Mouse (Mus musculus): Measurements from ENCODE around the gene Sdccag8.
"Not testable (repeated sequence)": the region's sequence is repeated elsewhere in the genome, so short reads cannot be mapped to it uniquely, and the experiment has no call there.

Sdccag8 gene

DNA sequence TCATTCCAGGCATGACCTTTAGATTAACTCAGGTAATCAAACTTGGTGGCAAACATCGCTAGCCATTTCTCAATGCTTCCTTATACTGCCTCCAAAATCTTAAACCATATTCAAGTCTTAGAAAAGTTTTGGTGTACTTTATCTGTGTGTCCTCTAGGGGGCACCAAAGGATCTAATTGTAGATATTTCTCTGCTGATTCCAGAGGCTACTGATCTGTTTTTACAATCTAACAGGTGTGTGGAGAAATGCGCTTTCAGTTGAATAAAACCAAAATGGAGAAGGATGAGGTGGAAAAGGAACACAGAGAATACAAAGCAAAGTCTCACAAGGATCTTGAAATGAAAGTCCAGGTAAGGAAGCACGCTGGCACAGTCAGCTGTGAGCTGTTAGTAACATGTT, 63.3 kb downstream of the Sdccag8 start:
- peak; percentile 70 for DNase-seq (ENCODE audit: low read depth, low spot score)

DNA sequence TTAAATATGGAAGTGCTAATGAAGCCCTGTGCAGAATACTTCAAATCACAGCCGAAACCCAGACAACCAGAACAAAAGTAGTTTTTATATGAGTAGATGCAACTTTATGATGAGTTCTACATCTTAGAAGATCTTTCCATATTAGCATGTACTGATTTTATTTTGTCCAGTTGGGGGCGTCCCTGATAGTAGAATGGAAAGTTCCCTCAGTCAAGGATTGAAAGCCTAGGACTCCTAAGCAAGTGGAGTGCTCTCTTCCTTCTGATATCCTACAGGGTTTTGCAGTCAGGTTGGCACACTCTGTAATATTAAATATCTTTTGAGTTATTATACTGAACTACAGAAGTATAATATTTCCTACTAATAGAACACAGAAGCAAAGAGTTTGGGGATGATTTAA, 64.5 kb downstream of the Sdccag8 start:
- peak; percentile 11 for DNase-seq (ENCODE audit: low read depth, low spot score)

- DNase-seq (ENCODE audit: low read depth, low spot score): no peak
Measured at GRCm38 (mm10) chr1:176879614-176880013, 65.2 kb downstream of the Sdccag8 start.

DNA sequence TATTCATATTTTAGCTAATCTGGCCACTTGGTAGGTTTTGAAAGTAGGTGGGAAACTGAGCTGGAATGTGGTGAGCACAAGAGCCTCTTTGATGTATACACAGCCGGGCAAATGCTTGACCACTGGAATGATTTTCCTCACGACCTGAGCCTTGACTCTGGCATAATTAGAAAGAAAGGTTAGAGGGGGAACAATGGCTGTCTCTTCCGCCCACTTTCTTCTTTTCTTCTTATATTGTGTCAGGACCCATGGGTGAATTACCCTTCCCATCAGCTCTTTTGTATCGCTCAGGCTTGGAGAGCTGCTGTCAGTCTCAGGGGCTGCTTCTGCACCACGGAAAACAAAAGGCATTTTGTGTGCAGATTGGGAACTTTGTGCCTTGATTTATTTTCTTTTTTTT, 65.6 kb downstream of the Sdccag8 start:
- DNase-seq (ENCODE audit: low read depth, low spot score): no peak

- no peak for DNase-seq (ENCODE audit: low read depth, low spot score)
Measured at GRCm38 (mm10) chr1:176880943-176881342, 66.5 kb downstream of the Sdccag8 start.

DNA sequence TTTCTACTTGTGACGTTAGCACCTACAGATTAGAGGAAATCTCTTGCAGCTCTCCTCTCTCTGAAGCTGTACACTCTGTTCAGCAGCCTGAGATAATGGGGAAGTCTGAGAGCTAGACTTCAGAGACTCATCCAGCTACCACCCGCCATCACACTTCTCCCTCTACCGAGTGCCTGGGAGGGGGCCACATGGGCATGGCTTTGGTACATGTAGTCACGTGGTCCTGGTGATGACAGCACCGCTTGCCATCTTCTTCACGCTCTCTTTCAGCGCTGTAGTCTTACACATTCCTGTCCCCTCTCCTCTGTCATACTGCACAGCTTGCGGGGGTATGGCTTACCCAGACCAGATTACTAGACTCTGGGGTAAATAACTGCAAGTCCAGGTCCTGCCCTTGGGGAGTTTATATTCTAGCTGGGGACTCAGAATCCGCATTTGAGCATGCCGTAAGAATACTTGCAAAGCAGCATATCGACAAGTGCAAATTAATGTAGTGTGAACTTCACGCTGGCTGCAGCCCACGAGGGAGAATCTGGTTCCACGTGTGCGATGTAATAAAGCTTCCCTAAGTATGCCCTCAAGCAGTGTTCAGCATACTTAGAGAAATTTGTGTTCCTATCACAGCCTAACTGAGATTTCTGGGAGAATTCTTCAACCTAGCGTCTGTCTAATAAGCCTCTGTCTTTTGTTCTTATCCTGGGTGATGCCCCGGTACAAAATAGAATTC, 70.9 kb downstream of the Sdccag8 start:
- no peak for DNase-seq (ENCODE audit: low read depth, low spot score)

GRCm38 (mm10) chr1:176886002-176886401, 71.5 kb downstream of the Sdccag8 start:
- DNase-seq (ENCODE audit: low read depth, low spot score): no peak

DNA sequence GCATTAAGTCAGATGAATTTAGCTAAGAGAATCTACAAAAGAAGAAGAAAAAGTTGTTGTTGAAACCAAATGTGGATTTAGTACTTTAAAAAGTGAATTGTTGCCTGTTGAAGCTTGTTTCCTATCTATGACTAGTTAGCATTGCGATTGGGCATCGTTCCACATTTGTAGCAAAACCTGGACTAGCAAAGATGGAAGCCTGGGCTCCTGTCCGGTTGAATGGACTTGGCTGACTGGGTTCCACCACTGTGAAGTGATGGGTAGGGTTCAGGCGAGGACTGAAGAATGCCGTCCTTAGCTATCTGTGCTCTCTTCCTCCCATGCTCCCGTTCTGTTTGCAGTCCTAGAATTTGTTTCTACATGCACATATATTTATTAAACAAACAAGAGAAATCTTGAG, 89.3 kb downstream of the Sdccag8 start:
- DNase-seq (ENCODE audit: low read depth, low spot score): no peak

DNA sequence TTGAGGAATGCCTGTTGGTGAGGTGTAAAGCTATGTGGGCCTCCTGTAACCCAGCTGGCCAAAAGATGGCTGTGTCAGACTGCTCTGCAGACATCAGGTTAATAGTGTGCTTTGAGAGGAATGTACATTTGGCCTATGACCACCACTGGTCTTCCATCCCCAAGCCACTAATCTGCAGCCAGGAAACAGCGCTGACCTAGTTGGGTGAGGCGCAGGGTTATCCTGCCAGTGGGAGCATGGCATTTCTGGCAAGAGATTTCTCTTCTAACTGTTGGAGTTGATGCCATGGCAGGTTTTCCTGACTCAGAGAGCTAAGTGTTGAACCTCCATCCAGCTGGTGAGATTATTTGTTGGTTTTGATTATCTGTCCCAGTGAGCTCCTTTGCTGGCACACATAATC, 101.5 kb downstream of the Sdccag8 start:
- DNase-seq (ENCODE audit: low read depth, low spot score): no peak

DNA sequence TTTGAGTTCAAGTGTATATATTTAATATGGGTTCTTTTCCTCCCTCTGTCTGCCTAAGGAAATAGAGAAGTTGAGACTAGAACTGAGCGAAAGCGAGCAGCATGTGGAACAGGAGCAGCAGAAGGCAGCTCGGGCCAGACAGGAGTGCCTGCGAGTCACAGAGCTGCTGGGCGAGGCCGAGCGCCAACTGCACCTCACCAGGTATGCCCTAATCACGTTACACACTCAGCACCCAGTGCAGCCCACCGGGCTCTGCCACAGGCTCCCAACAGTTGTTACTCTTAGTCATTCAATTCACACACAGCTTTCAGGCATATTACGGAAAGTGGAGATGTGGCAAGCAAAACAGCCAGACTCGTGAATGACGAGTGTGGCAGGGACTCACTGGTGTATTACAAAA, 105.0 kb downstream of the Sdccag8 start:
- no peak for DNase-seq (ENCODE audit: low read depth, low spot score)

- no peak for DNase-seq (ENCODE audit: low read depth, low spot score)
Measured at GRCm38 (mm10) chr1:176922842-176923241, 108.4 kb downstream of the Sdccag8 start.

GRCm38 (mm10) chr1:176926009-176926408, 111.5 kb downstream of the Sdccag8 start:
- no peak for DNase-seq (ENCODE audit: low read depth, low spot score)

GRCm38 (mm10) chr1:176927312-176927711, 112.9 kb downstream of the Sdccag8 start:
- DNase-seq (ENCODE audit: low read depth, low spot score): no peak

GRCm38 (mm10) chr1:176929710-176930109, 115.2 kb downstream of the Sdccag8 start:
- DNase-seq (ENCODE audit: low read depth, low spot score): no peak

DNA sequence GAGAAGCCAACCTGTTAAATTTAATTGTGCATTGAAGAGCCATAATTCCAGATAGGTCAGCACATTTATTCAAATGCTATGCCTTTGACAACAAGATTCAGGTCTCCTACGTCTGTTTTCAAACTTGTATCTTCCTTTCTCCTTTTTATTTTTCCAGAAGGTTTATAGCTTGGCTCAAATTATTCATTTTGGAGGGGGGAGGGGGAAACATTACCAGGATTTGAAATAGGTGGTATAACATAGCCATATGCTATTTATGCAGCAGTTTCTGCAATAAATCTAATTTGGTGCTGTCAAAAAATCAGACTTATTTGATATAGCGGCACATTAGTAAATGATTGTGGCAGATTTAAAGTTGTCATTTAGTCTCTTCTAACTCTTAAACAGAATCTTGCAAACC, 116.1 kb downstream of the Sdccag8 start:
- no peak for DNase-seq (ENCODE audit: low read depth, low spot score)

DNA sequence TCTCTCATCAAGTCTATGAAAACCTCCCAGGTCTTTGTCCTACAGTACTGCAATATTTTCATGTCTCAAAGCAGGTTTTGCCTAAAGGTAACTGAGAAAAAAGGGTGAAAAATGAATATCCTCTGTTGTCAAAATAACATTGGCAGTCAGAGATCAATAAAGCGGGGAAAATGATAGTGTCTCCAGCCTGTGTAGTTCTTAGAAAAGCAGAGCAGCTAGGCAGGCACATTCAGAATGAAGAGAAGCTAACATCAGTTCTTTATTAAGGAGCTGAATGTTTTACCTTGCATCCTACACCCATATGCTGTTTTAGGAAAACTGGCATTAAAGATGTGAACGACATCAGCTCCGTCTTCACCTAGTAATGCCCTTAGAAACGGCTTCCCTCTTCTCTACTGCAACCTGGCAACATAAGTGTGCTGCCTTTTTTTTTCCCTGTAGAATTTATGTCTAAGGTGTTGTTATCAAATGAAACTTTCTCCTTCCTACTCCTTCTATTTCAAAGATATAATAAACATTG, 116.6 kb downstream of the Sdccag8 start:
- DNase-seq (ENCODE audit: low read depth, low spot score): no peak

- DNase-seq (ENCODE audit: low read depth, low spot score): no peak
Measured at GRCm38 (mm10) chr1:176931511-176931910, 117.1 kb downstream of the Sdccag8 start.

GRCm38 (mm10) chr1:176932320-176932950, 118.0 kb downstream of the Sdccag8 start:
- no peak for DNase-seq (ENCODE audit: low read depth, low spot score)

- DNase-seq (ENCODE audit: low read depth, low spot score): no peak
Measured at GRCm38 (mm10) chr1:176933319-176933718, 118.9 kb downstream of the Sdccag8 start.

- no peak for DNase-seq (ENCODE audit: low read depth, low spot score)
Measured at GRCm38 (mm10) chr1:176934043-176934762, 119.7 kb downstream of the Sdccag8 start.

DNA sequence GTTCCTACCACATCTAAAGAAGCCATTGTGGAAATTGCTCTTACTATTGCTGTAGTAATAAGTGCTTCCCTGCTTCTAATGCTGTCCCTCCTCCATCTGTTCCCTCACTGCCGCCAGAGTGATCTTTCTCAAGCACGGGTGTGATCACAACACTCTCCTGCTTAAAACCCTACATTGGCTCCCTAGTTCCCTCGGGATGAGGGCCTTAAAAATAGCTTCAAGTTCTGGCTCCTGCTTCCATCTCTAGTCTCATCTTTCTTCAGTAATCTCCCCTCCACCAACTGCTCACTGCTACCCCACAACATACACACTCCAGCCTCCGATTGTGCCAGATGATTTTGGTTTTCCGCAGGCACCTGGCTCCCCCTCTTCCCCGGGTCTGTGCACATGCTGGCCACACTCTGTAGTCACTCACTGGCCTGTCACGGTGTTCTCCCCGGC, 125.5 kb downstream of the Sdccag8 start:
- no peak for DNase-seq (ENCODE audit: low read depth, low spot score)

DNA sequence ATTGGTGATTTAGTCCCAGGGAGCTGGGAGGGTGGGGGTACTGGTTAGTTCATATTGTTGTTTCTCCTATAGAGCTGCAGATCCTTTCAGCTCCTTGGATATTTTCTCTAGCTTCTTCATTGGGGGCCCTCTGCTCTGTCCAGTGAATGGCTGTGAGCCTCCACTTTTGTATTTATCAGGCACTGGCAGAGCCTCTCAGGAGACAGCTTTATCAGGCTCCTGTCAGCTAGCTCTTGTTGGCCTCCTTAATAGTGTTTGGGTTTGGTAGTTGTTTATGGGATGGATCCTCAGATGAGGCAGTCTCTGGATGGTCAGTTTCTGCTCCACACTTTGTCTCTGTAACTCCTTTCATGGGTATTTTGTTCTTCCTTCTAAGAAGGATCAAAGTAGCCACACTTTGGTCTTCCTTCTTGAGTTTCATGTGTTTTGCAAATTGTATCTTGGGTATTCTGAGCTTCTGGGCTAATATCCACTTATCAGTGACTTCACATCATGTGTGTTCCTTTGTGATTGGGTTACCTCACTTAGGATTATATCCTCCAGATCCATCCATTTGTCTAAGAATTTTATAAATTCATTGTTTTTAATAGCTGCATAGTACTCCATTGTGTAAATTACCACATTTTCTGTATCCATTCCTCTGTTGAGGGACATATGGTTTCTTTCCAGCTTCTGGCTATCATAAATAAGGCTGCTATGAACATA, 127.0 kb downstream of the Sdccag8 start:
- DNase-seq (ENCODE audit: low read depth, low spot score): not testable (repeated sequence)
